Mouse (Mus musculus) layer of hippocampus, postnatal 36 days (tissue): ENCODE results near the gene Limd2. TPM values are rescaled to one million over a fixed set of nuclear protein-coding genes. Genes with fewer than 3 reads are reported as not detected.
"Not testable (repeated sequence)": the region's sequence is repeated elsewhere in the genome, so short reads cannot be mapped to it uniquely, and the experiment has no call there.

Experiments
- DNase-seq, 2 experiments: peaks; one replicate each; pipeline ENCODE4 v3.0.0; 2022
- total RNA-seq, 2 experiments: library from RNA; stranded (reverse); gene quantifications; 2 replicates each; pipeline ENCODE4 v1.2.3; 2021

Limd2 gene
- total RNA-seq, 2 experiments from 2014 or later, result 138 to 144 TPM

- no peak for DNase-seq
Observed at GRCm38 (mm10) chr11:106173228-106173627, 12.6 kb upstream of the Limd2 start.

- no peak for DNase-seq
Observed at GRCm38 (mm10) chr11:106170807-106171206, 10.1 kb upstream of the Limd2 start.

GRCm38 (mm10) chr11:106167435-106167834, 6.8 kb upstream of the Limd2 start:
- DNase-seq, result no peak

DNA sequence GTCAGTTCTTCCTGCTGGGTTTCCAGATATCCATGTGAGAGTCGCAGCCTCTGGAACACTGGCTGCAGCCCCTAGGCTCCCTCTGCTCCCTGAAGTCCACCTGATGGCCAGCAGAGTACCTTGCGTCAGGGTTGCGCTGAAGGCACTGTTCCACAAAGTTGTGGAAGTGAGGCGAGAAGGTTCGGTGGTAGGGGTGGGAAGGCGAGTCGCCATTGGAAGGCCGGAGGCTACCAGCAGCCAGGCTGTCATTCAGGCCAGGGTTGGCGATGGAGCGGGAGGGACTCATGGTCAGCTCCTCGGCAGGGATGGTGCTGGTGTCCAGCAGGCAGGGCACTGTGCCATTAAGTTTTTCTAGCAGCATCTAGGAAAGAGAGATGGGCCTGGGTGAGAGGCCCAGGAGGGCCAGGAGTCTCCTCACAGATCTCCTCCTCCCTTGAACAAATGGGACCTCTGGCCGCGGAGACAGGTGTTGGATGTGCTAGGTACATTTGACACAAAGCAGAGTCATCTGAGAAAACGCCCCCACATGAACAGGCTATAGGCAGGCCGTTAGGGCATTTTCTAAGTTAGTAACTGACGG, 4.0 kb upstream of the Limd2 start:
- DNase-seq, result no peak

DNA sequence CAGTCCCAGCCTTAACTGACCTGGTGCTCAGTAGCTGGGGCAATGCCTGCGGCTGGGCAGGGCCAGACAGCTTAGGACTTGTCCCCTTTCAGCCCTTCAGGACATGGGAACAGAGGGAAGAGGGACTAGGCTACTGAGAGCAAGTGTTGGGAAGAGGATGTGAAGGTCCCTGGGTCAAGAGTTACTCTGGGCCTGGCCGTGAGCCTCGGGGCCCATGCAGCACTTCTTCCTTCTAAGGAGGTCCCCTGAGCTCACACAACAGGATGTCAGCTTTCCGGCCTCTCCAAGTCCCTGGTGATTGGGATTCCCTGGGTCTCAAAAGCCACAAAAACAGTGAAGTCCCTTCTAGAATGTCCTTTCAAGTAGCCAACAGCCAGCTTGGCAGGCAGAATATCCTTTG, 2.9 kb upstream of the Limd2 start:
- DNase-seq, result no peak

DNA sequence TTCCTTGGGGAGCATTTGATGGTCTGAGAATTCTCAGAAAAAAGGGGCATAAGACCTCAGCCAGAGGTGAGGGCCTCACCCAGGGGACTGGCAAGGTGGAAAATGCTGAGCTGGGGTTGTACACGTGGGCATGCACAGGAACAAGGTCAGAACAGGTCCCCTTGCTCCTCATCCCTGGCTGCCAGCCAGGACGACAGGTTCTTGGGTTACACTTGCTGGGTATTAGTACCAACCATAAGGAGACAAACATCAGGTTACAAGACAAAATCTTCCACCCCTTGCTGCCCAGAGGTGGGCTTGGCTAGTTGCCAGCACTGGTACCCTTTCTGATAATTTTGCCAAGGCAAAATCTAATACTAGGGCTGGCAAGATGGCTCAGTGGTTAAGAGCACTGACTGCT, 1.6 kb upstream of the Limd2 start:
- DNase-seq, result no peak

DNA sequence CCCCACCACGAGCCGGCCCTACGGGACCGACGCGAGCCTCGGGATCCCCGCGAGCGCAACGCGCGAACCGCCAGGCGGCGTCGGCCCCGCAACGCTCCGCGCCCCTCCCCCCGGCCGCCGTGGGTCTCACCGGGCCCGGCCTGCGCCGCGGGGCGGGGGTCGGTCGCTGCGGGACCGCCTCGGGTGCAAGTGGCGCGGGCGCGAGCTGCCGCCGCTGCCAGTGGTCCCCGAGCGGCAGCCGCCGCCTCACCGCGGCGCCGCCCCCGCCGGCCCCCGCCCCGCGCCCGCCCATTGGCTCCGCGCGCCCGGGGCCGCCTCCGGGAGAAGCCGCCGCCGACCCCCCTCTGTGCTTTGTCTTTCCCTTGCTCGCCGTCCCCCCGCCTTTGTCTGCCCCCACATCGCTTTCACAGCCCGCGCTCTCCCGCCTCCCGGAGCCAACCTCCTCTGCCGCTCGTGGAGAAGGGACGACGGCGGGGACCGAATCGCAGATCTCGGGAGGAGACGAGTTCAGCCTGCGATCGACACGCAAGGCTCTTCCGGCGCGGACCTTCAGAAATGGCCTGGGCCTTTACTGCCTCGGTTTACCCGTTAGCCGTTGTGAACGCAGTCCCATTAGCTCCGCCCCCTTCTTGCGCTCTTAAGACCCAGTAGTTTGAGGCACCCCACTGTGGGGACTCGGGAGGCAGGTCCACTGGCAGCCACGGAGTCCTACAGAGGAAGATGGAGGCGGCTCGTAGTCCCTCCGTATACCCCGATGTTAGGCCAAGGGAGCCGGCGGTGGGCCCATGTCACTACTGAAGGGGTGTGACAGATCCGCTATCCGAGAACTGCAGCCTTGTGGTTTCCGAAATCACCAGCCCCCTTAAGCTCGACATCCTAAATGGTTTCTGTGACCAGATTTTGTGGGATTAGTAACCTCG, 479 bp downstream of the Limd2 start:
- peak; percentile 83 to 85 for DNase-seq

DNA sequence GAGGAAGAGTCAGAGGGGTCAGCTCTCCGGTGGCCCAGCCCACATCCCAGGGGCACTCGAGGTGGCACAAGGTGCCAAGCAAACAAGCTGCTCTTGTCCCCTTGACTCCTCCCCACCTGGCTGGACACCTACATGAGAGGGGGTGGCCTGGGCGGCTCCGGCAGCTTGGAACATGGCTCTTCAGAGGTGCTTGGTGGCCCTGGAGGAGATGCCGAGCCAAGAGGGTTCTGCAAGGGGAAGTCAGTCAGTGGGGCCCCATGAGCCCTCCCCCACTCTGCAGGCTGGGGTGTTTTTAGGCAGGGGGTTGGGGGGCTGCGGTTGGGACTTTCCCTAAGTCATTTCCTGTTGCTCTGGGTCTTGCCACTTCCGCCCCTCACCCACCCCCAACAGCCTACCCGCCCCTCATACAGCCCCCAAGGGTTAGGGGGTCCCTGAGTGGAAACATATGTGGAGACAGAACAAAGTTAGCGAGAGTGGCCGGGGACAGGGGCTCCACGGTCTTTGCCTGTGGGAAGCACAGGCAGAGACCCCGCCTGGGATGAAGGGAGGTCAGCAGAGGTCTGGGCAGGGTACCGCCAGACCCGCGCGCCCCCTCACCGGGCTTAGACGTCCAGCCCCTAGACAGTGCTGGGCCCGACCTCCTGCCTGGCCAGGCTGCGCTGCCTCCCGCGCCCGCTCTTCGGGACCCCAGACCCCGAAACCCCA, 1.3 kb downstream of the Limd2 start:
- DNase-seq, result peak in 1 of 2 experiments; percentile 38

GRCm38 (mm10) chr11:106158930-106159215, 1.8 kb downstream of the Limd2 start:
- peak in 1 of 2 experiments; percentile 18 for DNase-seq

- peak in 1 of 2 experiments; percentile 51 for DNase-seq
Observed at GRCm38 (mm10) chr11:106158081-106158929, 2.4 kb downstream of the Limd2 start.

- no peak for DNase-seq
Observed at GRCm38 (mm10) chr11:106157154-106157553, 3.5 kb downstream of the Limd2 start.

DNA sequence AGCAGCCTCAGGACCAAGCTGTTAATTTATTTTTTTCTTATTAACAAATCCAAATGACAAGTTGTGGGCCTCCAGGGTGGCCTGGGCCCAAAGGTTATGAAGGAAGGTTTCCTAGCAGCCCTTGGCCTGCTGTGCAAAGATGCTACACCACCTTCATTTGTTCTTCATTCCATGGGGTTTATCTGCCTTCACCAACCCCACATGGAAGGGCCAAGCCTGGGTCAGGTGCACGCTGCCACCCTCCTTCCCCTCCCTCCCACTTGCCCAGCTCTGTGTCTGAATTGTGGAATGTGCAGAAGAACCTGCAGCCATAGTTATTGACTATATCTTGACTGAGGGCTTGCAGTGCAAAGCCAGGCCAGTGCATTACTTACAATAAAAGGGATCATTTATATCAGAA, 4.4 kb downstream of the Limd2 start:
- no peak for DNase-seq

GRCm38 (mm10) chr11:106155761-106156160, 4.9 kb downstream of the Limd2 start:
- DNase-seq, result no peak

DNA sequence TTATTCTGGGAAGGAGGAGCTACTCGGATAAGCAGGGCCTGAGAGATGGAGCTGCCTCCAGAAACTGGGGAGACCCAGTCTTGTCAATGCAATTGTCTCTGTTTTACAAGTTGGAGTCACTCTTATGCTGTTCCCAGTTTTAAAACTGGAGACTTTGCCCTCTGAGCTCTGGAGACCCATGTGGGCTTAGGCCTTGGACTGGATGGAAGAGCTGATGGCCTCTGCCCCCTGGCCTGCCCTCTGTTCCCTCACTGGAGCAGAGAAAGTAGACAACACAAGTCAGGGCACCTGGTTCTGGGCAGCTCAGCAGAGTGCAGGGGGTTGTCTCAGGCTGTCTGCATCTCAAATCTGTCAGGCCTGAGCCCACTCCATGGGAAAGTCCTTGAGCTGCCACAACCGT, 5.9 kb downstream of the Limd2 start:
- no peak for DNase-seq

- DNase-seq, result no peak
Observed at GRCm38 (mm10) chr11:106154091-106154490, 6.6 kb downstream of the Limd2 start.

GRCm38 (mm10) chr11:106152132-106152531, 8.5 kb downstream of the Limd2 start:
- peak in 1 of 2 experiments; percentile 61 for DNase-seq

- no peak for DNase-seq
Observed at GRCm38 (mm10) chr11:106151219-106151618, 9.4 kb downstream of the Limd2 start.

GRCm38 (mm10) chr11:106134580-106135528, 25.8 kb downstream of the Limd2 start:
- no peak for DNase-seq

- no peak for DNase-seq
Observed at GRCm38 (mm10) chr11:106132516-106132915, 28.1 kb downstream of the Limd2 start.

- no peak for DNase-seq
Observed at GRCm38 (mm10) chr11:106129477-106129876, 31.2 kb downstream of the Limd2 start.

DNA sequence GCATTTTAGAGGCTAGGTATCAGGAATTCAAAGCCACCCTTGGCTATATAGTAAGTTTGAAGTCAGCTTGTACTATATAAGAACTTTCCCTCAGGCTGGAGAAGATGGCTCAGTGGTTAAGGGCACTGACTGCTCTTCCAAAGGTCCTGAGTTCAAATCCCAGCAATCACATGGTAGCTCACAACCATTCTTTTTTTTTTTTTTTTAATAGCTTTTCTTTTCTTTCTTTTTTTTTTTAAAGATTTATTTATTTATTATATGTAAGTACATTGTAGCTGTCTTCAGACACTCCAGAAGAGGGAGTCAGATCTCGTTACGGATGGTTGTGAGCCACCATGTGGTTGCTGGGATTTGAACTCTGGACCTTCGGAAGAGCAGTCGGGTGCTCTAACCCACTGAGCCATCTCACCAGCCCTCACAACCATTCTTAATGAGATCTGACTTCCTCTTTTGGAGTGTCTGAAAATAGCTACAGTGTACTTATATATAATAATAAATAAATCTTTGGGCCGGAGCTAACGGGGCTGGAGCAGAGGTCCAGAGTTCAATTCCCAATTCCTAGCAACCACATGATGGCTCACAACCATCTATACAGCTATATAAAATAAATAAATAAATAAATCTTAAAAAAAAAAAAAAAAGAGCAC, 33.8 kb downstream of the Limd2 start:
- DNase-seq, result not testable (repeated sequence)
